Mouse (Mus musculus) lung, adult 2 months (tissue): Measurements from ENCODE around the gene Lrfn4.

Experiments used
- CTCF ChIP-seq: fragments of 200-500 bp; IDR thresholded peaks from 2 replicates; pipeline ENCODE4 v1.5.1; 2011; ENCODE audit warnings: mild to moderate bottlenecking, low read length, control low read depth; ENCODE audit not compliant: insufficient read depth
- POLR2A ChIP-seq: fragments of 200-500 bp; IDR thresholded peaks from 2 replicates; pipeline ENCODE4 v1.6.1; 2011; ENCODE audit warnings: low read depth, mild to moderate bottlenecking, control low read depth, low read length, borderline replicate concordance; ENCODE audit errors: extremely low read depth

- TF ChIP-seq CTCF = no peak
- no peak for TF ChIP-seq POLR2A
These were observed 43.4 kb downstream of the Lrfn4 start for GRCm38 (mm10) chr19:4572061-4572460.
